In genomic region chr6:87981030-87981485, GRCm38 (mm10) we compare ENCODE assay signal across 8 mouse cellular contexts. TPM values are rescaled to one million over a fixed set of nuclear protein-coding genes. Genes with fewer than 3 reads are reported as not detected.
DNase-seq lines count a peak whose midpoint lies in the region; ATAC-seq lines count a peak whose summit lies in the region.

No protein-coding gene starts in this region.

- peaks cover 24% of the 10 kb centered on the region for H3K4me1 ChIP-seq in embryonic facial prominence, embryonic 10.5 days
- peaks cover 16% of the 10 kb centered on the region for H3K4me1 ChIP-seq in hindbrain, embryonic 14.5 days (replicated peaks; ENCODE audit: control insufficient read depth, insufficient read depth, low read length)
- H3K4me1 ChIP-seq in lung, embryonic 16.5 days (replicated peaks; ENCODE audit: control insufficient read depth, insufficient read depth, low read length) = peaks cover 14% of the 10 kb centered on the region
- peaks cover 15% of the 10 kb centered on the region for H3K4me1 ChIP-seq in stomach, embryonic 15.5 days

- H3K4me3 ChIP-seq in embryonic facial prominence, embryonic 10.5 days = peak overlapping the region; percentile 97
- peak overlapping the region; percentile 97 for H3K4me3 ChIP-seq in hindbrain, embryonic 14.5 days (replicated peaks; ENCODE audit: low read length)
- peak overlapping the region; percentile 97 for H3K4me3 ChIP-seq in lung, embryonic 16.5 days (ENCODE audit: low read length)
- H3K4me3 ChIP-seq in stomach, embryonic 15.5 days (replicated peaks) = peak overlapping the region; percentile 83

- peak; percentile 46 for DNase-seq in kidney, adult 18-20 months
- DNase-seq in kidney, adult 8-10 months = no peak
- peak; percentile 67 for DNase-seq in Muller cell, postnatal 12 days (ENCODE audit: inconsistent ontology term)
- peak; percentile 70 for DNase-seq in embryonic facial prominence, embryonic 10.5 days (ENCODE audit: low spot score)
- peak; percentile 40 for DNase-seq in hindbrain, embryonic 14.5 days (ENCODE audit: low spot score)
- DNase-seq in T-cell, adult 2 months (ENCODE audit: low spot score) = no peak

- H3K27ac ChIP-seq in embryonic facial prominence, embryonic 10.5 days (replicated peaks) = peak overlapping the region; percentile 98
- peak overlapping the region; percentile 92 for H3K27ac ChIP-seq in hindbrain, embryonic 14.5 days
- peak overlapping the region; percentile 91 for H3K27ac ChIP-seq in lung, embryonic 16.5 days (ENCODE audit: low read length)
- H3K27ac ChIP-seq in stomach, embryonic 15.5 days = peak overlapping the region; percentile 77

- H3K9ac ChIP-seq in hindbrain, embryonic 14.5 days = peak overlapping the region; percentile 94
- peak overlapping the region; percentile 92 for H3K9ac ChIP-seq in lung, embryonic 16.5 days (ENCODE audit: low read length)
- peak overlapping the region; percentile 73 for H3K9ac ChIP-seq in stomach, embryonic 15.5 days

- H3K36me3 ChIP-seq in embryonic facial prominence, embryonic 10.5 days (replicated peaks) = peaks cover 34% of the 10 kb centered on the region
- peaks cover 22% of the 10 kb centered on the region for H3K36me3 ChIP-seq in hindbrain, embryonic 14.5 days (replicated peaks; ENCODE audit: control insufficient read depth, insufficient read depth)
- H3K36me3 ChIP-seq in lung, embryonic 16.5 days (ENCODE audit: control insufficient read depth, insufficient read depth, low read length) = peaks cover 6% of the 10 kb centered on the region; the same call in 1 of the 2 replicates
- no peaks in the 10 kb centered on the region for H3K36me3 ChIP-seq in stomach, embryonic 15.5 days

- ATAC-seq in hindbrain, embryonic 14.5 days (ENCODE audit: low FRiP score) = peak; percentile 16; the same call in 1 of the 2 replicates
- peak; percentile 48 for ATAC-seq in lung, embryonic 16.5 days (ENCODE audit: low read depth)
- ATAC-seq in stomach, embryonic 15.5 days (ENCODE audit: insufficient read depth, low FRiP score, low read depth) = no peak; the same call in 1 of the 2 replicates

- no peaks in the 10 kb centered on the region for H3K27me3 ChIP-seq in embryonic facial prominence, embryonic 10.5 days (replicated peaks; ENCODE audit: low read depth, poor library complexity, severe bottlenecking)
- no peaks in the 10 kb centered on the region for H3K27me3 ChIP-seq in hindbrain, embryonic 14.5 days (ENCODE audit: control insufficient read depth, insufficient read depth, low read length)
- H3K27me3 ChIP-seq in lung, embryonic 16.5 days (ENCODE audit: control insufficient read depth, insufficient read depth, low read depth, low read length) = no peaks in the 10 kb centered on the region
- no peaks in the 10 kb centered on the region for H3K27me3 ChIP-seq in stomach, embryonic 15.5 days (replicated peaks)

- H3K4me2 ChIP-seq in hindbrain, embryonic 14.5 days (replicated peaks) = peak overlapping the region; percentile 73
- H3K4me2 ChIP-seq in lung, embryonic 16.5 days (ENCODE audit: low read depth, low read length) = peak overlapping the region; percentile 79
- peak overlapping the region; percentile 85 for H3K4me2 ChIP-seq in stomach, embryonic 15.5 days

- H3K9me3 ChIP-seq in embryonic facial prominence, embryonic 10.5 days = no peaks in the 10 kb centered on the region
- no peaks in the 10 kb centered on the region for H3K9me3 ChIP-seq in hindbrain, embryonic 14.5 days (ENCODE audit: control insufficient read depth, low read length)
- H3K9me3 ChIP-seq in lung, embryonic 16.5 days (ENCODE audit: control insufficient read depth, low read length) = no peaks in the 10 kb centered on the region
- H3K9me3 ChIP-seq in stomach, embryonic 15.5 days = no peaks in the 10 kb centered on the region

- under 1% methylated on average over 56 of the region's 56 CpGs for WGBS in embryonic facial prominence, embryonic 10.5 days
- under 1% methylated on average over 52 of the region's 56 CpGs for WGBS in hindbrain, embryonic 14.5 days
- WGBS in lung, embryonic 16.5 days = under 1% methylated on average over 39 of the region's 56 CpGs
- 2% methylated on average over 43 of the region's 56 CpGs for WGBS in stomach, embryonic 15.5 days

RNA-seq across cellular contexts. Expression of gene H1fx, which starts 0.4 kb away (rescaled TPM):
- polyA plus RNA-seq in embryonic facial prominence, embryonic 10.5 days (2016; fragmentation: Nextera tagmentation; extraction: Ambion mirVana) = 29.2 and 35.8 TPM in 2 replicates
- polyA plus RNA-seq in hindbrain, embryonic 14.5 days (2014; fragmentation: Nextera tagmentation; extraction: Ambion mirVana) = 29.8 and 32.1 TPM in 2 replicates
- polyA plus RNA-seq in lung, embryonic 16.5 days (2015; fragmentation: Nextera tagmentation; extraction: Ambion mirVana) = 7.0 and 11.5 TPM in 2 replicates
- polyA plus RNA-seq in stomach, embryonic 15.5 days (2015; fragmentation: Nextera tagmentation; extraction: Ambion mirVana) = 37.2 and 39.2 TPM in 2 replicates

Comparison
In these comparisons a context has a peak if more than half of its experiments do, and no peak if none do; other contexts are left out.
1. DNase-seq: peak in kidney, adult 18-20 months (single experiment), Muller cell, postnatal 12 days (single experiment), embryonic facial prominence, embryonic 10.5 days (single experiment) and hindbrain, embryonic 14.5 days (single experiment); none in kidney, adult 8-10 months (0 of 2) and T-cell, adult 2 months (single experiment).
2. Peak in every context shown above with its lines, with median percentiles within 50 percentile points of each other: H3K27ac ChIP-seq, H3K4me3 ChIP-seq, H3K4me2 ChIP-seq and H3K9ac ChIP-seq.